Mouse (Mus musculus) large intestine, adult 2 months (tissue): ENCODE data around the gene Crisp3. TPM values are rescaled to one million over a fixed set of nuclear protein-coding genes. Genes with fewer than 3 reads are reported as not detected.
"Not testable (repeated sequence)": the region's sequence is repeated elsewhere in the genome, so short reads cannot be mapped to it uniquely, and the experiment has no call there.

ENCODE experiments used
- DNase-seq: peaks from one replicate; pipeline ENCODE4 v3.0.0-alpha.2; 2012; ENCODE audit warnings: low read depth, low spot score
- WGBS: fragments of 180-500 bp; shearing (Covaris S2); methylation state at CpG from one replicate; pipeline ENCODE4 v1.1.7; 2018; 5-methylcytosine and 5-hydroxymethylcytosine counted together
- polyA plus RNA-seq: library from polyadenylated mRNA; depleted of rRNA; stranded (reverse); fragments of >200 nt; gene quantifications from 2 replicates; pipeline ENCODE4 v1.2.3, GENCODE M21; 2012; rRNA removed

The Crisp3 gene
- 0.07 TPM in 1 of 2 replicates, not detected in the other for polyA plus RNA-seq

DNA sequence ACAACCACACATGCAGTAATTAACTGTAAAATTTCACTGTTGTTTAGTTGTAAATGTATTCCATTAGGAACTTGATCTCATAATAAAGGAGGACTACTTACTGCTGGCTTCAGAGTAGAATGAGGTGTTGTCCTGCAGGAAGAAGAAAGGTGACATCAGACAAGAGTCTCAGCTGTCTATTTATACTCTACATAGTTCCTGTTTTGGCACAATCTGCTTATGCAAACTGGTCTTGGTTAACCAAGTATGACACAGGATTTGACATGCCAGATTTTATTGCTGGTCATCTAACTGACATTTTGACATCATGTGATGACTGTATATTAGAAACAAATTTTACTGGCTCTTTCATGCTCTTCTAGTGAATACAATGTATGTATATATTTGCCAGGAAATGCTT lies at the start of gene Crisp3:
Gene Crisp3 (minus strand): TSS at position 154 of the 400 bp plus-strand sequence.
- DNase-seq: no peak

DNA sequence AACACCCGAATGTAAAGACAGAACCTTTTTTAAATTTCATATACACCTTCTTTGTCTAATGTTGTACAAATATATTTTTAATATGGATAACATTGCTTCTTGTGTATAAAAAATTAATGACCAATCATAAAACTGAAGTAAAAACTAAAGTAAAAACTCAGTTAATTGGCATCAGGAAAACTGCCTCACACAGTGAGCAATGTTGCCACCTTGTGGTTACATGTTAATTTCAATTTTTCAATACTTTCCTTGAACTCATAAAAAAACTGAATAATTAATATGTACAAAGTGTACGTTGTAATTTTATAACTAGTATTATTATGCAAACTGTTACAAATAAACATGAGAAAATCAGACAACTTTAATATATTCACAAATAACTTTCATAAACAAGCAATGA lies 43.3 kb upstream of the Crisp3 start:
- DNase-seq: no peak
- 74% methylated on average over 2 of the region's 2 CpGs for WGBS

DNA sequence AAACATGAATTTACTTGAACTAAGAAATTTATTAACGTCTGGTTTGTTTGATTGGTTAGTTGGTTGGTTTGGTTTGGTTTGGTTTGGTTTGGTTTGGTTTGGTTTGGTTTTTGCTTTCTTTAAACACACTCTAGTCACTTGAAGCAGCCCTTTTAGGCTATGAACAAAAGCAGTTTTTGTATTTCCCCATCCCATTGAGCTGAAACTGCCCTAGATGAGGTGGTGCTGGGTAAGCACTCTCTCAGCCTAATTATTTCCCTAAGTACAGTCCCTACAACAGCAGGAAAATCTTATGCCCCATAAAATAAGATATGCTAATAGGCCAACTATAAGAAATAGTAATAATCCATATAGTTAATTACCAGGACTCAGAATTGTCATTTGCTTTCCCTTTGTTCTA lies 33.4 kb upstream of the Crisp3 start:
- 69% methylated on average over 1 of the region's 1 CpGs for WGBS

DNA sequence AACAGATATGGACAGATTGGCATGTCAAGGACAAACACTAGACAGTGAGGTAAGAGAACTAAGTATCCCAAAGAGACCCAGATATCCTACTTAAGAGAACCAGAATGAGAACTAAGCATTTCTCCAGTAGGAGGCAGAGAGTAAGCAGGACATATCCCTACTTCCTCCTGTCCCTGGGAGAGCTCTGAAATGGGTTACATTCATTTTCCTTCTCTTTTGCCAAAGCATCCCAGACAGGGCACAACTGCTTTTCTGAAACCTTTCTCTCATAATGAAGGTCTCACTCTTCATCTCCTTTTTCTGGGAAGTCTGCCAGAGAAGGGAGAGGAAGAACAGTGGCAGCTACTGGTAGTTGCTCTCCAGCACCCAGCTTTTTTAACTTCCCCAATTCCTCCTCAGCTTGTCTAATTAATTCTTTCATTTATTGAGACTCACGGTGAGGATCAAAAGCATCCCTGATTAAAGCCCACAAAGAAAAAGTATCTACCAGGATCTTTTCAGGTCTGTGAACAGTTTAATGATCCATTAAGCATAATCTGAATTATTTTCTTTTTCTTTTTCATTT lies 32.9 kb upstream of the Crisp3 start:
- no peak for DNase-seq
- 80% methylated on average over 1 of the region's 1 CpGs for WGBS

More for the DNA sequence above, 33.4 kb upstream of the Crisp3 start:
- no peak for DNase-seq

DNA sequence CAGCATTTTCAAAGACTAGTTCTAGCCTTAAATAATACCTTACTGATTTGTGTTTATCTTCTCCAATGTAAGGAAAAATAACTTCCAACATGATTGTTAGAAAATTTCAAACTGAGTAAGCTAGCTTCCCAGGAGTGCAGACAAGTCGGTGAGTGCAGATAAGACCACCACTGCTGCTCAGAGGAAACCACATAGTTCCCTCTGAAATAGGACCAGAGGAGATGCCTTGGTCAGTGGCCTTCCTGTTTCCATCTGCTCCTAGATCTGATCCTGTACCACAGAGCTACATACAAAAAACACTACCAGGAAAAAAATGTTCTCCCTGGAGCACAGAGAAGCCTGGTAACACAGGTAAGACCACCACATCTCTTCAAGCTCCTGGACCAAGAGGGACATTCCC lies 10.4 kb upstream of the Crisp3 start:
- DNase-seq: no peak
- 88% methylated on average over 1 of the region's 1 CpGs for WGBS

- DNase-seq: no peak
- 62% methylated on average over 4 of the region's 4 CpGs for WGBS
Observed at GRCm38 (mm10) chr17:40208540-40208939, 33.5 kb downstream of the Crisp3 start, which contains the start of gene Pgk2. TSS of gene Pgk2 (minus strand) at chr17:40208640.

DNA sequence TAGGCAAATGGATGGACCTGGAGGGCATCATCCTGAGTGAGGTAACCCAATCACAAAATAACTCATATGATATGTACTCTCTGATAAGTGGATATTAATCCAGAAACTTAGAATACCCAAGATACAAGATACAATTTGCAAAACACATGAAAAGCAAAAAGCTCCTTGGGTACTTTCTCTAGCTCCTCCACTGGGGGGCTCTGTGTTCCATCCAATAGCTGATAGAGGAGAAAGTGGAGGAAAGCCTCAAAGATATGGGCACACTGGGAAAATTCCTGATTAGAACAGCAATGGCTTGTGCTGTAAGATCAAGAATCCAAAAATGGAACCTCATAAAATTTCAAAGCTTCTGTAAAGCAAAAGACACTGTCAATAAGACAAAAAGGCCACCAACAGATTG lies 40.3 kb downstream of the Crisp3 start:
- DNase-seq: not testable (repeated sequence)

- WGBS: 77% methylated on average over 4 of the region's 4 CpGs
- not testable (repeated sequence) for DNase-seq
Observed at GRCm38 (mm10) chr17:40190192-40190591, 51.9 kb downstream of the Crisp3 start.

Other genes with a start within 250 kb of the Crisp3 start
- gene AC192777.2, start 146.8 kb downstream of the Crisp3 start, polyA plus RNA-seq: not detected in 2 replicates
- not detected in 2 replicates for gene Pgk2, start 33.6 kb downstream of the Crisp3 start, polyA plus RNA-seq
- 0.29 and 0.67 TPM in 2 replicates for gene Crisp1, start 76.9 kb upstream of the Crisp3 start, polyA plus RNA-seq